Mouse (Mus musculus) hindbrain, embryonic 15.5 days (tissue): ENCODE measurements around the gene Gm20388. TPM values are rescaled to one million over a fixed set of nuclear protein-coding genes. Genes with fewer than 3 reads are reported as not detected.

Experiments used
- ATAC-seq: fragments of 200-750 bp; cut with Nextera tagmentation; 2 replicates; pipeline ENCODE4 v1.8.0; 2017; ENCODE audit warnings: low read depth, moderate number of reproducible peaks, moderate TSS enrichment; ENCODE audit not compliant: low FRiP score
- H3K27ac ChIP-seq: fragments of 300-500 bp; sonication (generic); replicated peaks from 2 replicates; pipeline ENCODE4 v1.5.1; 2015; ENCODE audit warnings: mild to moderate bottlenecking, inconsistent platforms
- H3K27me3 ChIP-seq: fragments of 300-500 bp; sonication (generic); 2 replicates; pipeline ENCODE4 v1.6.1; 2015; ENCODE audit warnings: control low read depth, inconsistent platforms
- H3K36me3 ChIP-seq: fragments of 300-500 bp; sonication (generic); 2 replicates; pipeline ENCODE4 v1.6.1; 2015; ENCODE audit warnings: control low read depth, inconsistent platforms
- H3K4me1 ChIP-seq: fragments of 300-500 bp; sonication (generic); replicated peaks from 2 replicates; pipeline ENCODE4 v1.6.1; 2015; ENCODE audit warnings: control low read depth, inconsistent platforms
- H3K4me2 ChIP-seq: fragments of 300-500 bp; sonication (generic); 2 replicates; pipeline ENCODE4 v1.6.1; 2015; ENCODE audit warnings: moderate library complexity, mild to moderate bottlenecking, inconsistent platforms
- H3K4me3 ChIP-seq: fragments of 300-500 bp; sonication (generic); 2 replicates; pipeline ENCODE4 v1.5.1; 2015; ENCODE audit warnings: mild to moderate bottlenecking, inconsistent platforms
- H3K9ac ChIP-seq: fragments of 300-500 bp; sonication (generic); 2 replicates; pipeline ENCODE4 v1.6.1; 2015; ENCODE audit warnings: inconsistent platforms
- H3K9me3 ChIP-seq: fragments of 300-500 bp; sonication (generic); 2 replicates; pipeline ENCODE4 v1.6.1; 2016; ENCODE audit warnings: control low read depth, inconsistent platforms
- WGBS: fragments of 180-500 bp; shearing (Covaris S2); methylation state at CpG from one replicate; pipeline ENCODE4 v1.1.7; 2015; 5-methylcytosine and 5-hydroxymethylcytosine counted together
- polyA plus RNA-seq: library from polyadenylated mRNA; unstranded; fragments of >200 nt; fragmentation: Nextera tagmentation; extraction: Ambion mirVana; gene quantifications from 2 replicates; pipeline ENCODE4 v1.2.1, GENCODE M21; 2015

The Gm20388 gene
- polyA plus RNA-seq, 1 experiment from 2014 or later = 5.4 TPM

DNA sequence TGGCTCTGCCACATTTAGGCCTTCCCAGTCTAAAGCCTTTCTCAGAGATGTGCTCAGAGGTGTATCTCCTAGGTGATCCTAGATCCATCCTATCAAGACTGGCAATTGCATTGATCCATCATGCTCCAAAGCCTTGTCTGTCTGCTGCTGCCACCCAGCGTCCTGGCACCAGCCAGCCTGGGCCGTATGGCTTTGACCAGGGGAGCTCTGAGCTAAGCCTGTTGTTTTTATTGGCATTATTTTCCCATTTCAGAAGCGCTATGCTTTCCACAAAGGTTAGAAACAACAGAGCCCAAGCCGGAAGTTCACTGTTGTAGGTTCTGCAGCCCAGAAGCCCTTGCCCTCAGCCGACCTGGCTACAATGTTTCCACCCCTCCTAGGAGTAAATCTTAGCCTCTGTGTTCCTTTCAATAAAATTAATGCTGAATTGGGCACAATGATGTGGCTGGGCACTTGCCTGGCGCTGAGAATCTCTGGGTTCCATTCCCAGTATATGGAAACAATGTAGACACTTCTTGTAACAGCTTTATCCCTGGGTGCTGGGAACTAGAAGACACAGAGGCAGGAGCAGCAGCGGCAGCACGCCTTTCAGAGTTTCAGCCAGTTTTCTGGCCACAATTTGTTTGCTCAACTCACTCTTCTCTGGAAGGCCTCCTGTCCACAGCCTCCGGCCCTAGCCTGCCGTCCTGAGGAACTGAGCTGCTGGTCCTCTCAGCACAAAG, 2307.0 kb downstream of the Gm20388 start:
- ATAC-seq = no peak
- no peaks in the 10 kb centered on the region; the same call in 1 of the 2 replicates for H3K4me1 ChIP-seq
- no peaks in the 10 kb centered on the region for H3K9me3 ChIP-seq
- no peak overlapping the region for H3K9ac ChIP-seq
- no peak overlapping the region for H3K4me3 ChIP-seq
- WGBS = 83% methylated on average over 10 of the region's 10 CpGs
- H3K27ac ChIP-seq = no peak overlapping the region
- H3K4me2 ChIP-seq = no peak overlapping the region
- H3K27me3 ChIP-seq = no peaks in the 10 kb centered on the region
- no peaks in the 10 kb centered on the region for H3K36me3 ChIP-seq

DNA sequence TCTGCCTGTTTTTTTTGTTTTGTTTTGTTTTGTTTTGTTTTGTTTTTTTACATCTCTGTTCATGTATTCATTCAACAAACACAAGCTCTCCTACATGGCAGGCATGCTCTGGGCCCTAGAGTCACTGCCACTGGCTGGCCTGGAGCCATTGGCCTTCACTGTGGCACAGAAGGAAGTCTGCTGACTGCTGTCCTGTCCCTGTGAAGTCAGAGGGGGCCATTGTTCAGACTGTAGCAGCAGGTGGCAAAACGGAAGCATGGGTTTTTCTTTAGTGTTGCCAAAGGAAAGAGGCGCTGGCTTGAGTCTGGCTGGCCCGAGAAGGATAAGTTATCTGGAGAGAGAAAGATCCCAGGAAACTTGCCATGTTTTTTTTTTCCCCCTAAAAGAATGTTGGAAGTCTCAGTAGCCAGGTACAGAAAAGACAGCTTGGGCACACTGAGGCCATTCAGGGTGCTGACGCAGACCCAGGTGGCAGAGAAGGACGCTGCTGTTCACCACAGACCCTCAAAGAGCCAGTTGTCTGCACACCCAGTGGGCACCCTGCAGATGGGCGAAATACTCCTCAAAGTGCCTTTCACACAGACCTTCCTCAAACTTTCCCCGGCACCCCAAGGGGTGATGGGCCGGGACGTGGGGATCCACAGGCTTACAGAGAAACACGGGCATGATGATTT, 2313.5 kb downstream of the Gm20388 start:
- Histone ChIP-seq H3K27me3 (peaks cover 12% of the 10 kb centered on the region), H3K4me3 (no peak overlapping the region), H3K27ac (peak overlapping the region; percentile 69), H3K9me3 (no peaks in the 10 kb centered on the region), H3K36me3 (no peaks in the 10 kb centered on the region), H3K9ac (no peak overlapping the region), H3K4me2 (no peak overlapping the region), H3K4me1 (peaks cover 14% of the 10 kb centered on the region; the same call in 1 of the 2 replicates)
- peak; percentile 9 for ATAC-seq
- 64% methylated on average over 10 of the region's 10 CpGs for WGBS

DNA sequence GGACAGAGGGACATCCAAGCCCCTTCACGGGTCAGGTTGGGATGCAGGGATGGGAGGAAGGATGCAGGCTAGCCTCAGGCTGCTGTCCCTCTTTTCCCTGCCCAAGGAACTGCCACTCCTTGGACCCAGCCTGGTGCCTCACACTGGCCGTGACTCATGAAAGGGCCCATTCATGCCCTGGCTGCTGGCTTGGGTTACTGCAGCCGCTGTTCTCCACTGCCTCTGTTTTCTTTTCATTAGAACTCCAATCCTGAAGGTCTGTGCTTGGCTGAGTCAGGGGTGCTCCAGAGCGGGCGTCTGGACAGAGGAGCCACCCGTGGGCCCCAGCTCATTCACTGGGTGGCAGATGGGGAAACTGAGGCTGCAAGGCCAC, 2314.0 kb downstream of the Gm20388 start:
- H3K27ac ChIP-seq = peak overlapping the region; percentile 69
- no peaks in the 10 kb centered on the region for H3K36me3 ChIP-seq
- peak; percentile 64; the same call in 1 of the 2 replicates for ATAC-seq
- WGBS = 58% methylated on average over 6 of the region's 6 CpGs
- no peak overlapping the region for H3K4me3 ChIP-seq
- peaks cover 18% of the 10 kb centered on the region for H3K27me3 ChIP-seq
- no peak overlapping the region for H3K4me2 ChIP-seq
- no peaks in the 10 kb centered on the region for H3K9me3 ChIP-seq
- no peak overlapping the region for H3K9ac ChIP-seq
- peaks cover 17% of the 10 kb centered on the region for H3K4me1 ChIP-seq

DNA sequence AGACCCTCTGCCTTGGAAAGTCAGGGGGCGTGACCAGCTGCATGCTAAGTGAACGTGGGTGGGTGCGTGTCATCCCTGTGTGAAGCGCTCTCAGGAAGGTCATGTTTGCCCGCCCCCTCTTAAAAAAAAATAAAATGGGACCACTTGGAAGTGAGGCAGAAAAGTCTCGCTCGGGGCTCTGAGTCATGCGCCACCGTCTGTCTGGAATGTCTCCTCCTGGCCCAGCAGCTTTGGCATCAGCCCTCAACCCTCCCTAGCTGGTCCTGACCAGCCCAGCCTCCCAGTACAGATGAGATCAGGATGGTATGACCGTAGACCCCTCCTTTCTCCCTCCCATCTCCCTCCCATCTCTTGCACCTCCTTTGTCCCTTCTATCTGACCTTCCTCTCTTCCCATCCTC, 2314.8 kb downstream of the Gm20388 start:
- Histone ChIP-seq H3K4me2 (no peak overlapping the region), H3K4me1 (peaks cover 24% of the 10 kb centered on the region), H3K27ac (no peak overlapping the region), H3K9ac (no peak overlapping the region), H3K36me3 (no peaks in the 10 kb centered on the region), H3K9me3 (no peaks in the 10 kb centered on the region), H3K4me3 (no peak overlapping the region), H3K27me3 (peaks cover 19% of the 10 kb centered on the region)
- no peak for ATAC-seq
- 76% methylated on average over 10 of the region's 10 CpGs for WGBS

DNA sequence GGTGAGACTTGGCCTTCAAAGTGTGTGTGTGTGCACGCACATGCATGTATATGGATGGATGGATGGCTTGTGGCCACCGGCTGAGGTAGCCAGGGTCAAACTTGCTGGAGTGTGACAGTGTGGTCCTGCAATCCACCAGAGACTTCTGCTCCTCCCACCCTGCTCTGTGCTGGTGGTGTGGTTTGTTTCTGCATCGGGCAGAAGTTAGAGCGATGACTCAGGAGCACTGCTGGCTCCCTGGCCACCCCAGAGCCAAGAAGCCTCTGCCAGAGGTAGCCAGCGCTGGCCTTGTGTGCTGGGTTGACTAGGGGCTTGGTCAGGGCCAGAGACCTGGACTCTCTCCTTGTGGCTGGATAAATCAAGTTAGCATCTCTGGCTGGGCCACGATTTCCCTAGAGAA, 2316.7 kb downstream of the Gm20388 start:
- H3K27ac ChIP-seq = no peak overlapping the region
- no peaks in the 10 kb centered on the region for H3K36me3 ChIP-seq
- peaks cover 35% of the 10 kb centered on the region for H3K4me1 ChIP-seq
- WGBS = 80% methylated on average over 6 of the region's 6 CpGs
- no peak for ATAC-seq
- H3K4me2 ChIP-seq = no peak overlapping the region
- no peaks in the 10 kb centered on the region for H3K9me3 ChIP-seq
- no peak overlapping the region for H3K4me3 ChIP-seq
- peaks cover 29% of the 10 kb centered on the region for H3K27me3 ChIP-seq
- no peak overlapping the region for H3K9ac ChIP-seq

DNA sequence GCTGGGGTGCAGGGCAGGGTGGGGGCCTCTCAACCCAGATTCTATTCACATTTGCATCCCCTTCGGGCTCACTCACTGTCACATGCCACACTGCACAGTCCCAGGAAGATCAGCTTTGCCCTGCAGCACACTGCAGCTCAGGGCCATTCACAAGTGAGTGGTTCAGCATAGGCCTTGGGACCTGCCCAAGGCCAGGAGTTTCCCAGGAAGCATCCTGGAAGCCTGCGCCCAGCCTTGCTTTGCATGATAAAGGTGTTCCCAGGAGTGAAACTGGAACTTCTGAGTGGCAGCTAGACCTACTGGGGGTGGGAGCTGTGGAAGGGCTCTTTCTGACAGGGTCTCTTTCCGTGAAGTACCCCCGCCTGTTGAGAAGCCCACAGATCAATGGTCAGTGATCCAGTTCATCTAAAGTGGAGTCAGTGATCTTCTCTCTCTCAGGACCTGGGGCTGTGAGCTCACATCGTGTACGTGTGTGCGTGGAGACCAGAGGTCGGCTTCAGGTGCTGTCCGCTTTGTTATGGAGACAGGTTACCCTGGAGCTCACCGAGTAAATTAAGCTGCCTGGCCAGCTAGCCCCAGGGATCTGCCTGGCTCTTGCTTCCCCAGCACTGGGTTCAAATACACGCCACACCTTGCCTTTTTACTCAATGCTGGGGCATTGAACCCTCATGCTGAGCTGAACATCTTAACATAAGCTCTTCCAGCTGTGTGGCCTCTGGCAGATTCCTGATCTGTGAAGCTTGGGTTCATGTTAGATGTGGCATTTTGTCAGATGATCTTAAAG, 2318.3 kb downstream of the Gm20388 start:
- no peak overlapping the region for H3K4me3 ChIP-seq
- 47% methylated on average over 11 of the region's 11 CpGs for WGBS
- no peak for ATAC-seq

DNA sequence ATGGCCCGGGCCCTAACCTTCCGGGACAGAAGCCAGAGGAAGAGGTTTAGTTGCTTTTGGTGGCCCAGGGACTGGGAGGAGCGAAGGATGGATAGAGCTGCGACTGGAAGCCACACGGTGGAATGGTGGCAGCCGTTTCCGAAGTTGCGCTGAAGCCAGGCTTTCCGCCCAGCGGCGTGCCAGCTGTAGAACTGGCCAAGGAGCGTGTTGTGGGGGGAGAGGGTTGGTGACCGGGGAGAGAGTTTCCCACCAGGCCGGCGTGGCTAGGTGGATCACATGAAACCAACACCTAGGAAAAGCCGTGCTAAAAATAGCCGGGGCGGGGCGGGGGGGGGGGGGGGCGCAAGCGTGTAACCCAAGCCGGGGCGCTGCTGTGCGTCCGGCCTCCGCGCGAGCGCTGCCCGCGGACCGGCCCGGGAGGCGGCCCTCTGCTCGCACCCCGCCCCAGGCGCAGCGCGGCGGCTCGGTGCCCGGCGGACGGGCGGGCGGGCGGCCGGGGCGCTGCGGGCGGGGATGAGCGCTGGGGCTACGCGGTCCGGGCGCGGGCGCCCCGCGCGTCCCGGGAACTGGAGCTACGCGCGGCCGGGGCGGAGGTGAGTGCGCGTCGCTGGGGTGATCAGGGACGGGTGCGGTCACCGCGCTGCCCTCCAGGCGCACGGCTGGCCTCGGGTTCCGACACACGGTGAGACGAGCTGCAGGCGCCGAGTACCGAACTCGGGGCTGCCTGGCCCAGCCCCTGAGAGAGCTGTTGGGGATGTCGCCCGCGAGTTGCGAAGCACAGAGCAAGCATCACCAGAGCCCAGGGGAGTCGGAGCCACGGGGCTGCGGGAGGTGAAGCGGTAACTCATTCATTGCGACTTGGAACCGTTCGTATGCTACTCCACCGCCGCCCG, 2319.4 kb downstream of the Gm20388 start:
- Histone ChIP-seq H3K4me1 (peaks cover 21% of the 10 kb centered on the region), H3K4me3 (peak overlapping the region; percentile 47), H3K27me3 (peaks cover 29% of the 10 kb centered on the region), H3K27ac (no peak overlapping the region), H3K4me2 (peak overlapping the region; percentile 93), H3K36me3 (no peaks in the 10 kb centered on the region), H3K9me3 (no peaks in the 10 kb centered on the region), H3K9ac (peak overlapping the region; percentile 40)
- WGBS = under 1% methylated on average over 47 of the region's 98 CpGs
- peak; percentile 7; the same call in 1 of the 2 replicates for ATAC-seq

More for the DNA sequence above, 2318.3 kb downstream of the Gm20388 start:
- no peaks in the 10 kb centered on the region for H3K36me3 ChIP-seq
- H3K27me3 ChIP-seq = peaks cover 29% of the 10 kb centered on the region
- no peak overlapping the region for H3K9ac ChIP-seq
- H3K4me1 ChIP-seq = peaks cover 30% of the 10 kb centered on the region
- H3K4me2 ChIP-seq = no peak overlapping the region
- H3K9me3 ChIP-seq = no peaks in the 10 kb centered on the region
- H3K27ac ChIP-seq = no peak overlapping the region

DNA sequence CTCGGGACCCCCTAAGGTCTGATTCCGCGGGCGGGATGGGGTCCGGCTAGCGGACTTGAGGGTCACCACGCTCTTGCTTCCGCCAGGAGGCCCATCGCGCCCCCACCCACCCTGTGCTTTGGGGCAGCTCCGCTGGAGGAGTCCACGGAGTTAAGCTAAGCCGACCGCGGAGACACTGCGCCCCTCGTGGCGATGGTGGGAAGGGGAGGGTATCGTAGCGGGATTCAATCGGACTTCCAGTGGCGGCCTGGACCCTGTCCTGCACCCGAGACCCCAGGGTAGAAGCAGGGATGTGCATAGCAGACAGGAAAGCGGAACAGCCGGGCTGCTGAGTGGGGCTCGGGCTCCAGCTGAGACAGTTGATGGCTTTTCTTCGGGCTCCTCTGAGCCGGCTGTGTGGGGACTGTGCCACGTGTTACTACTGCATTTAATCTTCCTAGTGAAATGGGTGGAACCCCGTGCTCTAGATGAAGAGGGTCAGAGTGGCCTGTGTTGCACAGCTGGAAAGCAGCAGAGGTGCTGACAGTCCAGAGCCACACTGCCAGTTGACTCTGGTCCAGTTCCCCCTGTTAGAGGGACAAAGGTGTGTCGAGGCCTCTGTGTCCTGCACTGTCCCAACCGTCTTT, 2320.2 kb downstream of the Gm20388 start:
- no peak overlapping the region for H3K27ac ChIP-seq
- no peaks in the 10 kb centered on the region for H3K9me3 ChIP-seq
- WGBS = 3% methylated on average over 32 of the region's 32 CpGs
- peaks cover 20% of the 10 kb centered on the region for H3K4me1 ChIP-seq
- peak; percentile 55; the same call in 1 of the 2 replicates for ATAC-seq
- peak overlapping the region; percentile 47 for H3K4me3 ChIP-seq
- peak overlapping the region; percentile 40; the same call in 1 of the 2 replicates for H3K9ac ChIP-seq
- peak overlapping the region; percentile 93 for H3K4me2 ChIP-seq
- no peaks in the 10 kb centered on the region for H3K36me3 ChIP-seq
- H3K27me3 ChIP-seq = peaks cover 29% of the 10 kb centered on the region

DNA sequence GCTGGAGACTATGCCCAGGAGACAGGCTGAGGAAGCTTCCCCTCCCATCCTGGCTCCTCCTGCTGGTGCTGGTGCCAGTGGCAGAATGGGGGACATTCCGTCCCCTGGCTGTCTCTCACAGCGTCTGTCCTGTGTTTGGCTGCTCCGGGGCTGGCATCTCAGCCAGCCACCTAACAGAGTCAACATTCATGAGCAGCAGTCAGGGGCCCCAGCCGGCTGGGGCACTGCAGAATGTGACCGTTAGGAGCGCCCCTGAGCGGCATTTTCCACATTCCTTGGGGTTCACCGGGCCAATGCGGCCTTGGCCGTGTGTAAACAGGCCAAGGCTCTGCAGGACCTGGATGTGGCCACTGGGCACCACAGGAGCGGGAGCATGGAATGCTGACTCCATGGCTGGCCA, 2323.4 kb downstream of the Gm20388 start:
- WGBS = 34% methylated on average over 11 of the region's 11 CpGs
- Histone ChIP-seq H3K27ac (no peak overlapping the region), H3K9me3 (no peaks in the 10 kb centered on the region), H3K27me3 (peaks cover 17% of the 10 kb centered on the region), H3K4me3 (no peak overlapping the region), H3K9ac (no peak overlapping the region), H3K36me3 (no peaks in the 10 kb centered on the region), H3K4me2 (no peak overlapping the region), H3K4me1 (peaks cover 20% of the 10 kb centered on the region)
- peak; percentile 46; the same call in 1 of the 2 replicates for ATAC-seq

DNA sequence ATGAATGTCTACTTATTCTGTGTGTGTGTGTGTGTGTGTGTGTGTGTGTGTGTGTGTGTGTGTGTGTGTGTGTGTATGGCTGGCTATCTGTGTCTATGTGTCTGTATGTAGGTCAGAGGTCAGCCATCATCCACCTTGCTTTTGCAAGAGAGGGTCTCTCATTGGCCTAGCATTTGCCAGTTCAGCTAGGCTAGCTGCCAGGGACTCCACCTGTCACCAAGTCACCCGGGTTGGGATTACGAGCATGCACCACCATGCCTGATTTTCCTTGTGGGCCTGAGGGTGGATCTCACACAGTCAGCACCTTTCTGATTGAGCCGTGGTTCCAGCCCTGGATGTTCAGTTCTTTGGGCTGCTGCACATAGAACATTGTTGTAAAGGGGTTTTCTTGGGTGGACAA, 2325.9 kb downstream of the Gm20388 start:
- Histone ChIP-seq H3K27me3 (peaks cover 4% of the 10 kb centered on the region; the same call in 1 of the 2 replicates), H3K9ac (no peak overlapping the region), H3K36me3 (no peaks in the 10 kb centered on the region), H3K9me3 (no peaks in the 10 kb centered on the region), H3K4me2 (no peak overlapping the region), H3K4me1 (no peaks in the 10 kb centered on the region), H3K27ac (no peak overlapping the region), H3K4me3 (no peak overlapping the region)
- WGBS = 77% methylated on average over 3 of the region's 3 CpGs
- ATAC-seq = no peak

DNA sequence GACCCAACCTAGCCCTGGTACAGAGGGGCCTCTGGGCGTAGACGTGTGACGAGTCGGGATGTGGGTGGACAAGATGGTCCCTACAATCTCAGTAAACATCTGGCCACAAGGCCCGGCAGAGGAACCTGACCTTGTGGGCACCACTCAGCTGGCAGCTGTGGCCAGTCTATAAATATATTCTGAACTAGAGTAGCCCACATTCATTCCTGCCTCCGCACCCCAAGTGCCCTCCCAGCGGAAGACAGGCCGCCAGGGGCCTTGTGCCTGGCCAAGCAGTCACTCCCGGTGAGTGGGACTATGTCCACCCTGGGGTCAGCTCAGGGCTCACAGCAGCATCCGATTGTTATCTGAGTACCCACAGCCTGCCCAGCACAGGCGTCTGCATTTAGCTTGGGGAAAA, 2327.6 kb downstream of the Gm20388 start:
- no peaks in the 10 kb centered on the region for H3K4me1 ChIP-seq
- H3K27me3 ChIP-seq = no peaks in the 10 kb centered on the region
- no peak overlapping the region for H3K4me3 ChIP-seq
- no peak overlapping the region for H3K4me2 ChIP-seq
- no peak overlapping the region for H3K9ac ChIP-seq
- no peak for ATAC-seq
- no peaks in the 10 kb centered on the region for H3K36me3 ChIP-seq
- H3K27ac ChIP-seq = no peak overlapping the region
- 86% methylated on average over 11 of the region's 11 CpGs for WGBS
- no peaks in the 10 kb centered on the region for H3K9me3 ChIP-seq
